Mouse (Mus musculus): Measurements from ENCODE around the gene Car12.

DNA sequence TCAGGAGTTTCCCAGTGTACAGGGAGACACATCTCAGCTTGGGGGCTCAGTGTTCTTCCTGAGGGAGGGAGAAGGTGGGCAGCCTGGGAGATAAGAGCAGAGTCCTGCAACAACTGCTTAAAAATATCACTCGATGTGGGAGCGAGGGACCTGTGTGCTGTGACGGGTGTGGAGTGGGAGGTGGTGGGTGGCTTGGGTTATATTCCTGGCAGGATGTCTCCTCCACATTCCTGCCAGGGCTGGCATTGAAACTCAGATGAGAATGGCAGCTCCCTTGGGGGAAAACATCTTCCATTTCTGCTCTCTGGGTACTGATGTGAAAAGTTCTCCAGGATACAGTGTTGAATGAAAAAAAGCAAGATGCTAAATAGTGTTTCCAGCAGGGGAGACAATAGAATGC lies 3.0 kb downstream of the Car12 start:
- TF ChIP-seq CTCF (IDR thresholded peaks at IDR 0.05; ENCODE audit: low read depth, low read length) = no peak
- TF ChIP-seq POLR2A (IDR thresholded peaks at IDR 0.05; ENCODE audit: insufficient read depth, low read length) = no peak
